Mouse (Mus musculus) olfactory bulb, adult 2 months (tissue): ENCODE measurements at regions not wholly inside any gene's neighbourhood (a gene's known extent, or its start where the extent isn't known, plus 50 kb on each side); places are given as distances from the start of the nearest gene placed in this dataset.

Experiments
- CTCF ChIP-seq: fragments of 200-500 bp; IDR thresholded peaks from 2 replicates; pipeline ENCODE4 v1.5.1; 2012; ENCODE audit warnings: low read depth, mild to moderate bottlenecking, low read length, moderate library complexity; ENCODE audit not compliant: insufficient read depth
- POLR2A ChIP-seq: fragments of 200-500 bp; IDR thresholded peaks from 2 replicates; pipeline ENCODE4 v1.6.1; 2012; ENCODE audit warnings: mild to moderate bottlenecking, low read depth, low read length, moderate library complexity; ENCODE audit not compliant: insufficient read depth

DNA sequence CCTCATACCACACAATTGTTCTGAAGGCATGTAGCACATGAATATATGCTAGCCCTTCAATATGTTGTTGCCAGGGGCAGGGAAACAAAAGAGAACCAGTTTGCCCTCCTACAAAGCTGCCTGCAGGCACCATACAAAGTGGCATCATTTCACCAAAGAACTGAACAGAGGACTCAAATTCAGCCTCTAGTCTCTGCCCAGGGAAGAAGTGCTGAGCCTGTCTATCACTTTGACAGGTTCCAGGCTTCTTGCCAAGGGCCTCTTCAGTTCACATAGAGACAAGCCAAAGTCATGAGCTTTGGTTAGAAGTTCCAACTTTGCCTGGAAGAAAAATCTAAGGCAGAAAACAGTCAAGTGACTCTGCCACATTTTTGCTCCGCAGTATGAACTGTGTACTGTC, 223.4 kb upstream of the Ercc4 start:
- TF ChIP-seq CTCF (no peak), POLR2A (no peak)
